In genomic region chr12:85492084-85492645, GRCm38 (mm10) we compare ENCODE assay signal across 8 mouse cellular contexts. TPM values are rescaled to one million over a fixed set of nuclear protein-coding genes. Genes with fewer than 3 reads are reported as not detected.
A peak's percentile ranks its signal among the peaks of the same experiment; 100 is the strongest.
DNase-seq lines count a peak whose midpoint lies in the region; ATAC-seq and TF ChIP-seq lines count a peak whose summit lies in the region.

No protein-coding gene starts in this region.

- H3K9me3 ChIP-seq in forebrain, embryonic 13.5 days (replicated peaks), result no peaks in the 10 kb centered on the region
- no peaks in the 10 kb centered on the region for H3K9me3 ChIP-seq in hindbrain, embryonic 12.5 days (replicated peaks)
- no peaks in the 10 kb centered on the region for H3K9me3 ChIP-seq in midbrain, embryonic 10.5 days (replicated peaks)
- H3K9me3 ChIP-seq in stomach, embryonic 15.5 days, result no peaks in the 10 kb centered on the region

- H3K27ac ChIP-seq in forebrain, embryonic 13.5 days, result no peak overlapping the region
- no peak overlapping the region for H3K27ac ChIP-seq in hindbrain, embryonic 12.5 days
- H3K27ac ChIP-seq in left cerebral cortex, adult 2 months, result no peak overlapping the region
- H3K27ac ChIP-seq in midbrain, embryonic 10.5 days (replicated peaks), result 0 out of 2 replicates have a peak overlapping the region, but pooled peaks have one; percentile 47
- no peak overlapping the region for H3K27ac ChIP-seq in stomach, embryonic 15.5 days

- no peaks in the 10 kb centered on the region for H3K36me3 ChIP-seq in forebrain, embryonic 13.5 days (ENCODE audit: poor library complexity, severe bottlenecking)
- no peaks in the 10 kb centered on the region for H3K36me3 ChIP-seq in hindbrain, embryonic 12.5 days
- no peaks in the 10 kb centered on the region for H3K36me3 ChIP-seq in midbrain, embryonic 10.5 days
- H3K36me3 ChIP-seq in stomach, embryonic 15.5 days, result no peaks in the 10 kb centered on the region

- intact Hi-C loops in left cerebral cortex, adult 2 months (cut with DNase I), result no loop called here

- ATAC-seq in forebrain, embryonic 13.5 days, result peak; percentile 83
- ATAC-seq in hindbrain, embryonic 12.5 days (ENCODE audit: low FRiP score), result 0 out of 2 replicates have a peak, but pooled peaks have one; percentile 45
- peak; percentile 40; the same call in 1 of the 2 replicates for ATAC-seq in stomach, embryonic 15.5 days (ENCODE audit: insufficient read depth, low FRiP score, low read depth)

- peak; percentile 68 for TF ChIP-seq CTCF in left cerebral cortex, adult 2 months (IDR thresholded peaks at IDR 0.05)

- H3K4me3 ChIP-seq in forebrain, embryonic 13.5 days, result no peak overlapping the region
- H3K4me3 ChIP-seq in hindbrain, embryonic 12.5 days, result no peak overlapping the region
- H3K4me3 ChIP-seq in left cerebral cortex, adult 2 months, result no peak overlapping the region
- H3K4me3 ChIP-seq in midbrain, embryonic 10.5 days, result no peak overlapping the region
- H3K4me3 ChIP-seq in stomach, embryonic 15.5 days (replicated peaks), result peak overlapping the region; percentile 5; the same call in 1 of the 2 replicates

- WGBS in forebrain, embryonic 13.5 days, result 22% methylated on average over 16 of the region's 16 CpGs
- 24% methylated on average over 16 of the region's 16 CpGs for WGBS in hindbrain, embryonic 12.5 days
- WGBS in midbrain, embryonic 10.5 days, result 23% methylated on average over 16 of the region's 16 CpGs
- WGBS in stomach, embryonic 15.5 days, result 24% methylated on average over 16 of the region's 16 CpGs

- peak; percentile 50 to 70 for DNase-seq in left cerebral cortex, adult 18-20 months (ENCODE audit: low spot score in 2 of 2)
- no peak for DNase-seq in left cerebral cortex, adult 11 months (ENCODE audit: low spot score)
- peak; percentile 56 for DNase-seq in c-Kit-positive CD71-positive TER-119-positive erythroid progenitor cells, embryonic 14.5 days (ENCODE audit: low spot score)
- peak; percentile 48 to 67 for DNase-seq in left cerebral cortex, adult 2 months (ENCODE audit: extremely low spot score in 1 of 2, low spot score in 2 of 2)
- DNase-seq in midbrain, embryonic 10.5 days (ENCODE audit: low spot score), result peak; percentile 78

- 0 out of 2 replicates have a peak, but pooled peaks cover 10% of the 10 kb centered on the region for H3K27me3 ChIP-seq in forebrain, embryonic 13.5 days
- H3K27me3 ChIP-seq in hindbrain, embryonic 12.5 days, result peaks cover 8% of the 10 kb centered on the region; the same call in 1 of the 2 replicates
- peaks cover 21% of the 10 kb centered on the region for H3K27me3 ChIP-seq in midbrain, embryonic 10.5 days (ENCODE audit: low read depth, poor library complexity, severe bottlenecking)
- no peaks in the 10 kb centered on the region for H3K27me3 ChIP-seq in stomach, embryonic 15.5 days (replicated peaks)

- H3K4me2 ChIP-seq in forebrain, embryonic 13.5 days, result peak overlapping the region; percentile 37
- H3K4me2 ChIP-seq in hindbrain, embryonic 12.5 days (replicated peaks), result peak overlapping the region; percentile 39
- H3K4me2 ChIP-seq in stomach, embryonic 15.5 days, result peak overlapping the region; percentile 42

- no peak overlapping the region for H3K9ac ChIP-seq in forebrain, embryonic 13.5 days
- H3K9ac ChIP-seq in hindbrain, embryonic 12.5 days, result no peak overlapping the region
- H3K9ac ChIP-seq in stomach, embryonic 15.5 days, result no peak overlapping the region

- H3K4me1 ChIP-seq in forebrain, embryonic 13.5 days, result peaks cover 5% of the 10 kb centered on the region
- H3K4me1 ChIP-seq in hindbrain, embryonic 12.5 days, result peaks cover 8% of the 10 kb centered on the region
- H3K4me1 ChIP-seq in midbrain, embryonic 10.5 days, result peaks cover 11% of the 10 kb centered on the region
- H3K4me1 ChIP-seq in stomach, embryonic 15.5 days, result peaks cover 6% of the 10 kb centered on the region

RNA-seq across cellular contexts. Expression of gene Fos, which starts 18.5 kb away (rescaled TPM):
- 10 to 100 TPM; 65.4 to 77.2 TPM for total RNA-seq in left cerebral cortex, adult 18-20 months (2021)
- polyA plus RNA-seq in forebrain, embryonic 13.5 days (2015; fragmentation: Nextera tagmentation; extraction: Ambion mirVana), result 1.1 and 1.2 TPM in 2 replicates
- polyA plus RNA-seq in hindbrain, embryonic 12.5 days (2016; fragmentation: Nextera tagmentation; extraction: Ambion mirVana), result 2.4 and 2.7 TPM in 2 replicates
- total RNA-seq in left cerebral cortex, adult 2 months (2021), result 10 to 100 TPM; 56.9 to 88.9 TPM
- polyA plus RNA-seq in midbrain, embryonic 10.5 days (2016; fragmentation: Nextera tagmentation; extraction: Ambion mirVana), result 0.54 and 1.1 TPM in 2 replicates
- polyA plus RNA-seq in stomach, embryonic 15.5 days (2015; fragmentation: Nextera tagmentation; extraction: Ambion mirVana), result 10.5 and 16.4 TPM in 2 replicates
